Mouse (Mus musculus): Measurements from ENCODE around the gene Thrsp. TPM values are rescaled to one million over a fixed set of nuclear protein-coding genes. Genes with fewer than 3 reads are reported as not detected.
A peak's percentile ranks its signal among the peaks of the same experiment; 100 is the strongest.

The Thrsp gene
- polyA plus RNA-seq, 1 experiment from 2014 or later, result 0.27 TPM

DNA sequence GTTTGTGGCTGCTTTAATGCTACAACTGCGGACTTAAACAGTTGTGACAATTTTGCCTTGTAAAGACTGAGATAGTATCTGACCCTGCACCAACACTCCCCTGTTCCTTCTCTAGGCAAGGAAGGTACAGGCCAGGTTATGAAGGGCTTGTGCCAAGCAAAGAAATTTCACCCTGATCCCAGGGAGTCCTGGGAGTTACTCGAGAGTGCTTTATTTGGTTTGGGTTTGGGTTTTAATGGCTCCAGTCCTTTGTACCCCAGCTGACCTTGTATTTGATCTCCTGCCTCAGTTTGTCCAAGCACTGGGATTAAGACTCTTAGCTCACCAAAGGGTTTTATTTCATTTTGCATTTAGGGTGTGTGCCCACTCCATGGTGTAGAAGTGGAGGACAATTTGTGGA lies 6.4 kb downstream of the Thrsp start:
- Histone ChIP-seq H3K36me3 (ENCODE audit: control insufficient read depth, insufficient read depth, low read length) (peaks cover 40% of the 10 kb centered on the region), H3K9me3 (ENCODE audit: control insufficient read depth, low read length) (no peaks in the 10 kb centered on the region), H3K4me3 (ENCODE audit: low read length) (no peak overlapping the region), H3K27ac (ENCODE audit: low read depth, low read length) (no peak overlapping the region), H3K9ac (ENCODE audit: low read depth, low read length) (no peak overlapping the region), H3K4me2 (replicated peaks; ENCODE audit: low read depth, low read length) (no peak overlapping the region), H3K4me1 (ENCODE audit: control insufficient read depth, insufficient read depth, low read length) (no peaks in the 10 kb centered on the region), H3K27me3 (ENCODE audit: control insufficient read depth, insufficient read depth, low read length) (no peaks in the 10 kb centered on the region)
- no peak for ATAC-seq (ENCODE audit: low FRiP score, low TSS enrichment)
- 92% methylated on average over 2 of the region's 2 CpGs for WGBS

DNA sequence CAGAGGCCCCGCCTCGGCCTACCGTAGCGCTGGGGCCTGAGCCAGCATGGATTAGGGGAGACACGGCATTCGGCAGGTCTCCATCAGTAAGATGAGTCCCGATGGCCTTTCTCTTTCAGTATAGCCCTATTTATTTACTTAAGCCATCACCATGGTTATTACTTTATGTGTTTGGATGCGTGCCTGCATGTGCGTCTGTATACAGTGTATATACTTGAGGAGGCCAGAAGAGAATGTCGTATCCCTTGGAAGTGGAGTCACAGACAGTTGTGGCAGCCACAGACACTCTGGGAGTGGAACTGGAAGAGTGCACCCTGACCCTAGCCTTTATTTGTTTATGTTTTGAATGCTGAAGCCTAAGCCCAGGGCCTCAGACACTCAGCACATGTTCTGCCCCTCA lies 10.4 kb downstream of the Thrsp start:
- no peak overlapping the region for H3K4me2 ChIP-seq (replicated peaks; ENCODE audit: low read depth, low read length)
- ATAC-seq (ENCODE audit: low FRiP score, low TSS enrichment), result no peak
- no peaks in the 10 kb centered on the region for H3K4me1 ChIP-seq (ENCODE audit: control insufficient read depth, insufficient read depth, low read length)
- WGBS, result 93% methylated on average over 10 of the region's 10 CpGs
- H3K4me3 ChIP-seq (ENCODE audit: low read length), result no peak overlapping the region
- H3K9me3 ChIP-seq (ENCODE audit: control insufficient read depth, low read length), result no peaks in the 10 kb centered on the region
- no peak overlapping the region for H3K27ac ChIP-seq (ENCODE audit: low read depth, low read length)
- H3K27me3 ChIP-seq (ENCODE audit: control insufficient read depth, insufficient read depth, low read length), result no peaks in the 10 kb centered on the region
- no peak overlapping the region for H3K9ac ChIP-seq (ENCODE audit: low read depth, low read length)
- peaks cover 37% of the 10 kb centered on the region for H3K36me3 ChIP-seq (ENCODE audit: control insufficient read depth, insufficient read depth, low read length)

DNA sequence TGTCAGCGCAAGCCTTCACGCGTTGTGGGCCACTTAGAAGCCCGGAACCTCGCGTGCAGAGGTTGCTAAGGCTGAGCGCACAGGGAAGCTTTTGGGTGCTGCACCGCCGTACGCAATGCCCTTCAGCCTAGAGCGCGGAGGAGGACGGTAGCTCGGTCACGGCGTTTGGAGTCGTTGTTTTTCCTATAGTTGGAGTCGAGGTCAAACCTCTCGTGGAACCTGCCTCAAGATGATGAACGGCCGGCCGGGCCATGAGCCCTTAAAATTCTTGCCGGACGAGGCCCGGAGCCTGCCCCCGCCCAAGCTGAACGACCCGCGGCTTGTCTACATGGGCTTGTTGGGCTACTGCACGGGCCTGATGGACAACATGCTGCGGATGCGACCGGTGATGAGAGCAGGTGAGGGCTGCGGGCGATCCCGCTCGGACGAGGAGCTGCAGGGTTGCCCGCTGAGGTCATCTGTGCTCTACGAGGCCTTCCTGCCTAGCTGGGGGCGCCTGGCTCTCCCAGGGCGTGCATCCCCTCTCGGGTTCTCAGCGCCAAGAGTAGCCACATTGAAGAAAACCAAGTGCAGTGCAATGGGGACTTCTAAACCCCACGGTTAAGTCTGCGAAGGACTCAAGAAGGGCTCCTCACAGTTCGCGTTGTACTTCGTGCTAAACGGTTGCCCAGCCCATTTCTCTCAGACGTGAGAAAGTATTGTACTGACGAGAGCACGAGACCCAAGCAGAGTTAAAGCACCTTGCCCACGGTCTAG lies 17.4 kb downstream of the Thrsp start, which contains the start of gene Ndufc2:
Gene Ndufc2 (plus strand): TSS at position 44 of the 756 bp plus-strand sequence.
- whole genome bisulfite sequencing, result under 1% methylated on average over 54 of the region's 54 CpGs
- Histone ChIP-seq H3K4me2 (replicated peaks; ENCODE audit: low read depth, low read length) (peak within 1 kb of the TSS; percentile 82), H3K4me1 (ENCODE audit: control insufficient read depth, insufficient read depth, low read length) (peaks cover 6% of the 10 kb centered on the region; the same call in 1 of the 2 replicates), H3K4me3 (ENCODE audit: low read length) (peak within 1 kb of the TSS; percentile 93), H3K9ac (ENCODE audit: low read depth, low read length) (peak within 1 kb of the TSS; percentile 93), H3K27ac (ENCODE audit: low read depth, low read length) (peak within 1 kb of the TSS; percentile 81), H3K27me3 (ENCODE audit: control insufficient read depth, insufficient read depth, low read length) (no peaks in the 10 kb centered on the region), H3K9me3 (ENCODE audit: control insufficient read depth, low read length) (no peaks in the 10 kb centered on the region), H3K36me3 (ENCODE audit: control insufficient read depth, insufficient read depth, low read length) (no peaks in the 10 kb centered on the region)
- ATAC-seq (ENCODE audit: low FRiP score, low TSS enrichment), result peak; percentile 94

DNA sequence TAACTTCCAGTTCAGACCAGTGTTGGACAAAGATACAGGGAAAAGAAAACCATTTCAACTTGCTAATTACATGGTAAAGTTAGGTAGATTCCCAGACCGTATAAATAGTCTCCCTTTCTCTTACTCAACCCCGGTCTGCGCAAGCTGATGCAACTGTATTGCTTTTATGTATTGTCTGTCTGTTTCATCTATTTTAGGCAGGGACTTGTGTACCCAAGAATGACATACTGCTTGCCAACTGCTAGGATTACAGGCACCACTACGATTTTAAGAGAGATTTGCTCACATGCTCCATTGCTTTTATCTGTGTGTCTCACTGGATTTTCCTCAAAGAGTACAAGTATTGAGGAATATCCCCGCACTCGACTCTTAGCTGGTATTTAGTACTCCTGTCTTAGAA lies 18.6 kb downstream of the Thrsp start:
- 92% methylated on average over 6 of the region's 6 CpGs for WGBS
- Histone ChIP-seq H3K36me3 (ENCODE audit: control insufficient read depth, insufficient read depth, low read length) (no peaks in the 10 kb centered on the region), H3K4me1 (ENCODE audit: control insufficient read depth, insufficient read depth, low read length) (peaks cover 6% of the 10 kb centered on the region; the same call in 1 of the 2 replicates), H3K9ac (ENCODE audit: low read depth, low read length) (no peak overlapping the region), H3K4me3 (ENCODE audit: low read length) (no peak overlapping the region), H3K4me2 (replicated peaks; ENCODE audit: low read depth, low read length) (no peak overlapping the region), H3K9me3 (ENCODE audit: control insufficient read depth, low read length) (no peaks in the 10 kb centered on the region), H3K27ac (ENCODE audit: low read depth, low read length) (no peak overlapping the region), H3K27me3 (ENCODE audit: control insufficient read depth, insufficient read depth, low read length) (no peaks in the 10 kb centered on the region)
- ATAC-seq (ENCODE audit: low FRiP score, low TSS enrichment), result no peak

DNA sequence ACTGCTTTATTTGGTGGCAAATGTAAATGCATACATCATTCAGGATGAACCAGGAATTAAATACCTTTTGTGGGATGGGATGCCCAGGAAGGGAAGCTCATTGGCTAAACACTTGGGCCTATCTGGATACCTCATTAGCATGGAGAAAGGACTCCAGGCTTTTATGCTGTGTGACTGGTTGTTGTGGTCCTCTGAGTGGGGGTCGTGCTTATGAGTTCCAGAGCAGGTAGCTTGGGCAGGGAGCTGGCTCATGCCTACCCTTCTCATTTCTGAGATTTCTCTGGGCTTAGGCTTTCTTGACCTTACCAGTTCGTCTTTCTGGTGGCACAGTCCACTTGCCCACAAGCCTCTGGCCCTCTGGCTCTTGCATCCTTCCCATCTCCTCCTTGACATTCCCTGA lies 23.2 kb downstream of the Thrsp start:
- 72% methylated on average over 2 of the region's 2 CpGs for WGBS

DNA sequence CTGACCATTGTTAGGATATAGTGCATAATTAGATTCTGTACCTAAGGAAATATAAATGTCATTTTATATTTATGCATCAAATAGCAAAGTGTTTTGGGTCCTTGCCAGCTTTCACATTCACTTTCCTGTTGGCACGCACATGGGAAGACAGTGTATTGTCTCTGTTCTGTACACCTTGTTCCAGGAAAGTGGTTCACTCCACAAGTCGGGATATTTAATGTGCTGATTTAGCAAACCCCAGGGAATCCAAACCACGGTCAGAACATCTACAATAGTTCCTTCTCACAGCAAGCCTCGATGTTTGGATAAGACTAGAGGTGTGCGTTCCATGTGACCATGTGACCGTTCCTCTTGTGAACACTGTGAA lies 25.5 kb downstream of the Thrsp start:
- H3K4me1 ChIP-seq (ENCODE audit: control insufficient read depth, insufficient read depth, low read length), result no peaks in the 10 kb centered on the region
- no peak overlapping the region for H3K27ac ChIP-seq (ENCODE audit: low read depth, low read length)
- no peak for ATAC-seq (ENCODE audit: low FRiP score, low TSS enrichment)
- no peaks in the 10 kb centered on the region for H3K27me3 ChIP-seq (ENCODE audit: control insufficient read depth, insufficient read depth, low read length)
- H3K9ac ChIP-seq (ENCODE audit: low read depth, low read length), result no peak overlapping the region
- H3K36me3 ChIP-seq (ENCODE audit: control insufficient read depth, insufficient read depth, low read length), result peaks cover 57% of the 10 kb centered on the region
- no peak overlapping the region for H3K4me2 ChIP-seq (replicated peaks; ENCODE audit: low read depth, low read length)
- 88% methylated on average over 6 of the region's 6 CpGs for WGBS
- H3K4me3 ChIP-seq (ENCODE audit: low read length), result no peak overlapping the region
- H3K9me3 ChIP-seq (ENCODE audit: control insufficient read depth, low read length), result no peaks in the 10 kb centered on the region

More for the DNA sequence above, 23.2 kb downstream of the Thrsp start:
- H3K36me3 ChIP-seq (ENCODE audit: control insufficient read depth, insufficient read depth, low read length), result peaks cover 34% of the 10 kb centered on the region
- H3K9me3 ChIP-seq (ENCODE audit: control insufficient read depth, low read length), result no peaks in the 10 kb centered on the region
- no peaks in the 10 kb centered on the region for H3K27me3 ChIP-seq (ENCODE audit: control insufficient read depth, insufficient read depth, low read length)
- no peak overlapping the region for H3K4me2 ChIP-seq (replicated peaks; ENCODE audit: low read depth, low read length)
- no peak overlapping the region for H3K27ac ChIP-seq (ENCODE audit: low read depth, low read length)
- no peak for ATAC-seq (ENCODE audit: low FRiP score, low TSS enrichment)
- no peak overlapping the region for H3K9ac ChIP-seq (ENCODE audit: low read depth, low read length)
- no peaks in the 10 kb centered on the region for H3K4me1 ChIP-seq (ENCODE audit: control insufficient read depth, insufficient read depth, low read length)
- H3K4me3 ChIP-seq (ENCODE audit: low read length), result no peak overlapping the region

DNA sequence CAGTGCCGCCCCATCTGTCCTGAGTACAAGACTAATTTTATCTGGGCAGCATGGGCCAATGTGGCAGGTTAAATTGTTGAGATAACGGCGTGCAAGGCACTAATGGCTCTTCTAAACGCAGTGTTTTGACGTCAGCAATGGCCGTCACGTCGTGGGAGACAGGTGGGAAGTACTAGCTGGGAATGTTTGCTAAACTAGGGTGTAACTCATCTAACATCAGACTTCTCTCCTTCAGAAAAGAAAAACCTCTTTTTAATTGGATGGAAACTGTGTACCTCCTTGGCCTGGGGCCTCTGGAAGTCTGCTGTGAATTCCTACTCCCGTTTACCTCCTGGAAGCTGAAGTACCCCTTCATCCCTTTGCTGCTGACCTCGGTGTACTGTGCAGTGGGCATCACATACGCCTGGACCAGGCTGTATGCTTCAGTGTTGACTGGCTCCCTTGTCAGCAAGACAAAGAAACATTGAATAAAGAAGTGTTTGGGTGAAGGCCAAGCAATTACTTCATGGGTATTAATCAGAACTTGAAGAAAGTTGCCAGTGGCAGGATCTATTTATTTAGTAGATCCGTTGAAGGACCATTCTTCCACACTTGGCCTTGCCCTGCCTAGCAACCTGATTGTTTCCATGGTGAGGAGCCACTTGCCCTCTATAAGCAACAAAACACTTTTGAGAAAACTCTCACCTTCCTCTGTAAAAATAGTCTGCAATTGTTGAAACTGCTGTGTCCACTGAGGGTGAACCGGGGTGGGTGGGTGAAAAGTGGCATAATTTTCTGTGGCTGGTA lies 26.0 kb downstream of the Thrsp start:
- ATAC-seq (ENCODE audit: low FRiP score, low TSS enrichment), result no peak
- peaks cover 63% of the 10 kb centered on the region for H3K36me3 ChIP-seq (ENCODE audit: control insufficient read depth, insufficient read depth, low read length)
- H3K27ac ChIP-seq (ENCODE audit: low read depth, low read length), result no peak overlapping the region
- no peak overlapping the region for H3K9ac ChIP-seq (ENCODE audit: low read depth, low read length)
- H3K27me3 ChIP-seq (ENCODE audit: control insufficient read depth, insufficient read depth, low read length), result no peaks in the 10 kb centered on the region
- 89% methylated on average over 13 of the region's 13 CpGs for WGBS
- no peak overlapping the region for H3K4me2 ChIP-seq (replicated peaks; ENCODE audit: low read depth, low read length)
- H3K9me3 ChIP-seq (ENCODE audit: control insufficient read depth, low read length), result no peaks in the 10 kb centered on the region
- no peaks in the 10 kb centered on the region for H3K4me1 ChIP-seq (ENCODE audit: control insufficient read depth, insufficient read depth, low read length)
- no peak overlapping the region for H3K4me3 ChIP-seq (ENCODE audit: low read length)

DNA sequence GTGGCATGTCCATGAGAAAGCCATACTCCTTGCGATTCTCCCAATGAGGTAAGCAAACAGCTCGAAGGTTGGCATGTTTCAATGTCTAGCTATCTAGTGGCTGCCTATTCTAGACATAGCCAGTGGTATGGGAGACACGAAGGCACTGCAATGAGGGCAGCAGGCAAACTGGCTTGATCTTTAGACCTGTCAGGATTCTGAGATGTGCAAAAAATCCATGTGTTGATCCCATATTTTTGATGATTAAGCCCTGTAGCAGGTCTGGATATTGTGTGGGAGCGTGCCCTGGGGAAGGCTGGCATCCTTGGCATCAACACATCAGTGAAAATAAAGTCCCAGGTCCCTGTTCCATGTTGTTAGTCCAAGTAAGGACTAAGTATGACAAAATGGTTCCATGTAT lies 29.0 kb downstream of the Thrsp start:
- 96% methylated on average over 4 of the region's 4 CpGs for WGBS
- Histone ChIP-seq H3K4me3 (ENCODE audit: low read length) (no peak overlapping the region), H3K36me3 (ENCODE audit: control insufficient read depth, insufficient read depth, low read length) (peaks cover 92% of the 10 kb centered on the region), H3K9ac (ENCODE audit: low read depth, low read length) (no peak overlapping the region), H3K27me3 (ENCODE audit: control insufficient read depth, insufficient read depth, low read length) (no peaks in the 10 kb centered on the region), H3K27ac (ENCODE audit: low read depth, low read length) (no peak overlapping the region), H3K4me2 (replicated peaks; ENCODE audit: low read depth, low read length) (no peak overlapping the region), H3K4me1 (ENCODE audit: control insufficient read depth, insufficient read depth, low read length) (no peaks in the 10 kb centered on the region), H3K9me3 (ENCODE audit: control insufficient read depth, low read length) (no peaks in the 10 kb centered on the region)
- ATAC-seq (ENCODE audit: low FRiP score, low TSS enrichment), result no peak

DNA sequence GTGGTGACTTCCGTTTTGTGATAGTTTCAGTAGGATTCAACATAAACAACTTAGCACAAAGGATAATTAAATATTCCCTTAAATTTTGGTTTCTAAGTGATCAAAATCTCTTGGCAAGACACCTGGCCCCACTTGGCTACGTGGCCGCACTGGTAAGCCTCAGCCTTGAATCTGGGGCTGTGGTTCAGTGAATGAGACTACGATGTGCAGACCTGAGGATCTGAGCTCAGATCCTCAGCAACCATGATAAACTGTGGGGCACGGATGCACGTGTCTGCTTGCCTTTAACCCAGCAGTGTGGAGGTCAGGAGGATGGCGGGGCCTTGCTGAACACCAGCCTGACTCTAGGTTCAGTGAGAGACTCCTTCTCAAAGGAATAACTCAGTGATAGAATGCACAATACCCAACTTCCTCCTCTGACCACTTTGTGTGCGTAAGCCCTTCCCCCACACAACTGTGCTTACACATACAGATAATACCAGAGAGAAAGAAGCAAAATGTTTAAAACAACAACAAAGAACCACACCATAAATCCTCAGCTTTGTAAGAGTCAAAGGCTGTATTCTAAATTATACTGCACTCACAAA lies 29.9 kb downstream of the Thrsp start:
- H3K27ac ChIP-seq (ENCODE audit: low read depth, low read length), result no peak overlapping the region
- whole genome bisulfite sequencing, result 93% methylated on average over 8 of the region's 8 CpGs
- peaks cover 95% of the 10 kb centered on the region for H3K36me3 ChIP-seq (ENCODE audit: control insufficient read depth, insufficient read depth, low read length)
- H3K27me3 ChIP-seq (ENCODE audit: control insufficient read depth, insufficient read depth, low read length), result no peaks in the 10 kb centered on the region
- no peak overlapping the region for H3K4me3 ChIP-seq (ENCODE audit: low read length)
- H3K9me3 ChIP-seq (ENCODE audit: control insufficient read depth, low read length), result no peaks in the 10 kb centered on the region
- H3K4me1 ChIP-seq (ENCODE audit: control insufficient read depth, insufficient read depth, low read length), result no peaks in the 10 kb centered on the region
- no peak for ATAC-seq (ENCODE audit: low FRiP score, low TSS enrichment)
- no peak overlapping the region for H3K9ac ChIP-seq (ENCODE audit: low read depth, low read length)
- no peak overlapping the region for H3K4me2 ChIP-seq (replicated peaks; ENCODE audit: low read depth, low read length)

All from kidney, embryonic 14.5 days (tissue).